Mouse (Mus musculus): ENCODE measurements around the gene Gm11114. TPM values are rescaled to one million over a fixed set of nuclear protein-coding genes. Genes with fewer than 3 reads are reported as not detected.
A peak's percentile ranks its signal among the peaks of the same experiment; 100 is the strongest.

The Gm11114 gene
- total RNA-seq, 2 experiments from 2014 or later, result not detected

DNA sequence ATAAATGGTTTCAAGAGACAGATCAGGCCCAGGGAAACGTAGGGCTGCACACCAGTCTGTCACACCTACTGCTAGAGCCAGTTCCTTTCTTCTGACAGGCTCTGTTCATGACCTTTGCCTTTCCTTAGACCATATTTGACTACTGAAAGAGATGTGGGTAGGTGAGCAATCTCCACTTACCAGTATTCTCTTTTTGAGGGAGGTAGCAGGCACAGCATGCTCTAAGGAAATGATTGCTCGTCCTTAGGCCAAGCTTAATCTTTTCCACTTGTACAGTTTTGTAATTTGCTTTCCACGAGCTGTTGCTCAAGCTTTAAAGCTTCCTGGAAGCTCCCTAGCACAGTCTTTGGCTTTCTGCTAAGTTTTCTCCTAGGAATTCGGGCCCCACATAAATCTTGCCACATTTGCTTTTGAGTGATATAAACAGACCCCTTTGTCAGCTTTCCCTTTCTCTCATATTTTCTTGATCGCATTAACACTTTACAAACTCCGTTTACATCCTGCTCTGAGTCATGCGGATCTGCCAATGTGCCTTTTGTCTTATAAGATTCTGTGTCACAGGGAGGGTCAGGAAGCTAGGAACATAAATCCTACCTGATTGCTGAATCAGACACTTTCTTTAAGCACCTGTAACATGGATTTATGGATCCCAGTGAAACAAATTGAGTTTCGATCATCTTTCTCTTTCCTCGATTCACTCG lies 35.4 kb downstream of the Gm11114 start:
- no peak for ATAC-seq (replicated peaks; ENCODE audit: low FRiP score, low TSS enrichment, poor library complexity, severe bottlenecking)

DNA sequence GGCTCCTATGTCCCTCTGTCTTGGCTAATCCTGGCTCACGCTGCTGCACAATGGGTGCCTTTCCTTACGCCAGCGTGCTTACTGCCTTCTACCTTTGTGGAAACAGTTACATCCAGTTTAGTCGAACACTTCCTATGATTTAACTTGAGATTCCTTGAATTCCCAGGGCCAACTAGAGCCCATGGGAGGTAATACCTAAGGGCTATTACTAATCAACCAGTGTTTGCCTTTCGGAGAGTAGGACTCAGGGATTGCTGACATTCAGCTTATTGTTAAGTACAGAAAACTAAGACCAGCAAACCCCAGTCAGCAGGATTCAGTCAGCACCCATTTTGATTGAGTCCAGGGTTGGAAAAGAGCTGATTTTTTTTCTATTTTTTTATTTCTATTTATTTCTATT lies 43.0 kb downstream of the Gm11114 start:
- no peak for ATAC-seq (replicated peaks; ENCODE audit: low FRiP score, low TSS enrichment, poor library complexity, severe bottlenecking)

DNA sequence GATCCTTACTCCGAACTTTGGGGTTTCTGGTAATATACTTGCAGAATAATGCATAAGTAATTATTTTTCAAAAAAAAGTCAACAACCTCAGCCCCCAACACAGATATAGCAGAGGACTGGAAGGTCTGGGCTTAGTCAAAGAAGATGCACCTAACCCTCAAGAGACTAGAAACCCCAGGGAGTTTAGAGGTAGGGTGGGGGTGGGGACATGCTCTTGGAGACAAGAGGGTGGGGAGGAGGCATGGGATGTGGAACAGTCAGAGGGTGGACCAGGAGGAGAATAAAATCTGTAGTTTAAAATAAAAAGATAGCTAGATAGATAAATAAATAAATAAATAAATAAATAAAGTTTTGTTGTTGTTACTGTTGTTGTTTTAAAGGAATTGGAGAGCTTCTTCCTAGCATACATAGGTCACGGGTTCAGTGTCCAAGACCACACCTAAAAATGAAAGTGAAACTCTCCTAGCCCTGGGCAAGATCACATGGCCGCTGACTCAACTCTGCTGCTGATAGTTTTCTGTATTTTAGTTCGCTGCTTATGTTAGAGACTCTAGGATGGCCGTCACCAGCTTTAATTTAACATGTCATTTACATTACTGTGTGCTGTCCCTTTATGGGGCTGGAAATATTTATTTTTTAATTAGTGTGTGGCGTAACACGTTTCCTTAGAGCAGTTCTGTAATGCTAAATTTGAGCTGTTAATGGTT lies 44.7 kb downstream of the Gm11114 start:
- peak; percentile 72; the same call in 1 of the 2 replicates for ATAC-seq (replicated peaks; ENCODE audit: low FRiP score, low TSS enrichment, poor library complexity, severe bottlenecking)

Other genes starting within 250 kb of the Gm11114 start
- gene Tent5a, start 14.6 kb downstream of the Gm11114 start, total RNA-seq (2014; fragmentation: Nextera tagmentation), result 26.0 and 27.2 TPM in 2 replicates
- gene Tent5a, start 14.6 kb downstream of the Gm11114 start, total RNA-seq (2017), result 26.6 and 33.7 TPM in 2 replicates